Mouse (Mus musculus): Measurements from ENCODE around the gene Rnf151. TPM values are rescaled to one million over a fixed set of nuclear protein-coding genes. Genes with fewer than 3 reads are reported as not detected.
"Not testable (repeated sequence)": the region's sequence is repeated elsewhere in the genome, so short reads cannot be mapped to it uniquely, and the experiment has no call there.

Gene Rnf151
- polyA plus RNA-seq, 2 experiments, result 0.19 to 0.98 TPM

- Histone ChIP-seq H3K4me3 (replicated peaks; ENCODE audit: low read length) (no peak overlapping the region), H3K4me1 (ENCODE audit: control insufficient read depth, insufficient read depth, low read length) (peaks cover 17% of the 10 kb centered on the region), H3K9ac (ENCODE audit: low read depth, low read length, severe bottlenecking) (no peak overlapping the region), H3K27ac (replicated peaks; ENCODE audit: low read depth, low read length) (no peak overlapping the region), H3K36me3 (ENCODE audit: control insufficient read depth, insufficient read depth, low read length) (peaks cover 17% of the 10 kb centered on the region), H3K9me3 (ENCODE audit: control insufficient read depth, low read length) (no peaks in the 10 kb centered on the region), H3K4me2 (replicated peaks; ENCODE audit: low read depth, low read length, severe bottlenecking) (no peak overlapping the region), H3K27me3 (ENCODE audit: control insufficient read depth, insufficient read depth, low read length) (no peaks in the 10 kb centered on the region)
- no peak for TF ChIP-seq POLR2A (IDR thresholded peaks at IDR 0.05; ENCODE audit: borderline replicate concordance, extremely low read depth, insufficient read depth, insufficient read length)
- DNase-seq (ENCODE audit: low spot score) (no peak), ATAC-seq (ENCODE audit: low FRiP score, low read depth) (no peak)
- 75% methylated on average over 3 of the region's 3 CpGs for WGBS
These were observed 8.0 kb upstream of the Rnf151 start for GRCm38 (mm10) chr17:24725637-24726390.

GRCm38 (mm10) chr17:24724184-24724583, 6.3 kb upstream of the Rnf151 start, which contains the start of gene Ndufb10:
TSS of gene Ndufb10 (minus strand) at chr17:24724478.
- Histone ChIP-seq H3K4me1 (ENCODE audit: control insufficient read depth, insufficient read depth, low read length) (peaks cover 17% of the 10 kb centered on the region), H3K27me3 (ENCODE audit: control insufficient read depth, insufficient read depth, low read length) (no peaks in the 10 kb centered on the region), H3K27ac (replicated peaks; ENCODE audit: low read depth, low read length) (peak within 1 kb of the TSS; percentile 61), H3K9ac (ENCODE audit: low read depth, low read length, severe bottlenecking) (peak within 1 kb of the TSS; percentile 85), H3K4me3 (replicated peaks; ENCODE audit: low read length) (peak within 1 kb of the TSS; percentile 81), H3K9me3 (ENCODE audit: control insufficient read depth, low read length) (no peaks in the 10 kb centered on the region), H3K4me2 (replicated peaks; ENCODE audit: low read depth, low read length, severe bottlenecking) (peak within 1 kb of the TSS; percentile 79), H3K36me3 (ENCODE audit: control insufficient read depth, insufficient read depth, low read length) (peaks cover 17% of the 10 kb centered on the region)
- TF ChIP-seq POLR2A (IDR thresholded peaks at IDR 0.05; ENCODE audit: borderline replicate concordance, extremely low read depth, insufficient read depth, insufficient read length), result peak; percentile 62; the same call in 1 of the 2 replicates
- peak; percentile 56 for ATAC-seq (ENCODE audit: low FRiP score, low read depth)
- peak; percentile 97 for DNase-seq (ENCODE audit: low spot score)
- 0% methylated on average over 28 of the region's 30 CpGs for WGBS

GRCm38 (mm10) chr17:24723881-24724180, 6.0 kb upstream of the Rnf151 start:
- peaks cover 19% of the 10 kb centered on the region for H3K4me1 ChIP-seq (ENCODE audit: control insufficient read depth, insufficient read depth, low read length)

GRCm38 (mm10) chr17:24723122-24723880, 5.4 kb upstream of the Rnf151 start:
- H3K27me3 ChIP-seq (ENCODE audit: control insufficient read depth, insufficient read depth, low read length), result no peaks in the 10 kb centered on the region
- TF ChIP-seq POLR2A (IDR thresholded peaks at IDR 0.05; ENCODE audit: borderline replicate concordance, extremely low read depth, insufficient read depth, insufficient read length), result no peak
- H3K4me2 ChIP-seq (replicated peaks; ENCODE audit: low read depth, low read length, severe bottlenecking), result peak overlapping the region; percentile 79
- H3K27ac ChIP-seq (replicated peaks; ENCODE audit: low read depth, low read length), result 0 out of 2 replicates have a peak overlapping the region, but pooled peaks have one; percentile 61
- H3K4me3 ChIP-seq (replicated peaks; ENCODE audit: low read length), result peak overlapping the region; percentile 81
- H3K9ac ChIP-seq (ENCODE audit: low read depth, low read length, severe bottlenecking), result peak overlapping the region; percentile 85
- 2% methylated on average over 12 of the region's 12 CpGs for WGBS
- H3K36me3 ChIP-seq (ENCODE audit: control insufficient read depth, insufficient read depth, low read length), result peaks cover 22% of the 10 kb centered on the region
- DNase-seq (ENCODE audit: low spot score), result no peak
- H3K4me1 ChIP-seq (ENCODE audit: control insufficient read depth, insufficient read depth, low read length), result peaks cover 21% of the 10 kb centered on the region
- H3K9me3 ChIP-seq (ENCODE audit: control insufficient read depth, low read length), result no peaks in the 10 kb centered on the region
- ATAC-seq (ENCODE audit: low FRiP score, low read depth), result no peak

More at GRCm38 (mm10) chr17:24723881-24724180, 6.0 kb upstream of the Rnf151 start:
- peaks cover 17% of the 10 kb centered on the region for H3K36me3 ChIP-seq (ENCODE audit: control insufficient read depth, insufficient read depth, low read length)
- no peak for DNase-seq (ENCODE audit: low spot score)
- H3K4me3 ChIP-seq (replicated peaks; ENCODE audit: low read length), result peak overlapping the region; percentile 81
- H3K9me3 ChIP-seq (ENCODE audit: control insufficient read depth, low read length), result no peaks in the 10 kb centered on the region
- WGBS, result 1% methylated on average over 15 of the region's 15 CpGs
- H3K27ac ChIP-seq (replicated peaks; ENCODE audit: low read depth, low read length), result peak overlapping the region; percentile 61; the same call in 1 of the 2 replicates
- no peak for TF ChIP-seq POLR2A (IDR thresholded peaks at IDR 0.05; ENCODE audit: borderline replicate concordance, extremely low read depth, insufficient read depth, insufficient read length)
- no peak for ATAC-seq (ENCODE audit: low FRiP score, low read depth)
- peak overlapping the region; percentile 85 for H3K9ac ChIP-seq (ENCODE audit: low read depth, low read length, severe bottlenecking)
- no peaks in the 10 kb centered on the region for H3K27me3 ChIP-seq (ENCODE audit: control insufficient read depth, insufficient read depth, low read length)
- H3K4me2 ChIP-seq (replicated peaks; ENCODE audit: low read depth, low read length, severe bottlenecking), result peak overlapping the region; percentile 79

- no peaks in the 10 kb centered on the region for H3K9me3 ChIP-seq (ENCODE audit: control insufficient read depth, low read length)
- no peak overlapping the region for H3K9ac ChIP-seq (ENCODE audit: low read depth, low read length, severe bottlenecking)
- no peak for TF ChIP-seq POLR2A (IDR thresholded peaks at IDR 0.05; ENCODE audit: borderline replicate concordance, extremely low read depth, insufficient read depth, insufficient read length)
- 32% methylated on average over 13 of the region's 13 CpGs for WGBS
- H3K27me3 ChIP-seq (ENCODE audit: control insufficient read depth, insufficient read depth, low read length), result no peaks in the 10 kb centered on the region
- DNase-seq (ENCODE audit: low spot score) (no peak), ATAC-seq (ENCODE audit: low FRiP score, low read depth) (no peak)
- no peak overlapping the region for H3K27ac ChIP-seq (replicated peaks; ENCODE audit: low read depth, low read length)
- H3K36me3 ChIP-seq (ENCODE audit: control insufficient read depth, insufficient read depth, low read length), result peaks cover 25% of the 10 kb centered on the region
- H3K4me2 ChIP-seq (replicated peaks; ENCODE audit: low read depth, low read length, severe bottlenecking), result peak overlapping the region; percentile 79; the same call in 1 of the 2 replicates
- peak overlapping the region; percentile 90 for H3K4me3 ChIP-seq (replicated peaks; ENCODE audit: low read length)
- H3K4me1 ChIP-seq (ENCODE audit: control insufficient read depth, insufficient read depth, low read length), result peaks cover 21% of the 10 kb centered on the region
These were observed 4.5 kb upstream of the Rnf151 start for GRCm38 (mm10) chr17:24722220-24722924.

- not testable (repeated sequence) for H3K27me3 ChIP-seq (ENCODE audit: control insufficient read depth, insufficient read depth, low read length); DNase-seq (ENCODE audit: low spot score); H3K27ac ChIP-seq (replicated peaks; ENCODE audit: low read depth, low read length); ATAC-seq (ENCODE audit: low FRiP score, low read depth); H3K9me3 ChIP-seq (ENCODE audit: control insufficient read depth, low read length)
- Histone ChIP-seq H3K4me1 (ENCODE audit: control insufficient read depth, insufficient read depth, low read length) (peaks cover 21% of the 10 kb centered on the region), H3K9ac (ENCODE audit: low read depth, low read length, severe bottlenecking) (peak overlapping the region; percentile 83), H3K36me3 (ENCODE audit: control insufficient read depth, insufficient read depth, low read length) (peaks cover 28% of the 10 kb centered on the region), H3K4me2 (replicated peaks; ENCODE audit: low read depth, low read length, severe bottlenecking) (peak overlapping the region; percentile 79), H3K4me3 (replicated peaks; ENCODE audit: low read length) (peak overlapping the region; percentile 90)
- 70% methylated on average over 7 of the region's 7 CpGs for WGBS
These were observed 3.6 kb upstream of the Rnf151 start for GRCm38 (mm10) chr17:24721383-24721955.

- Histone ChIP-seq H3K36me3 (ENCODE audit: control insufficient read depth, insufficient read depth, low read length) (peaks cover 33% of the 10 kb centered on the region), H3K4me3 (replicated peaks; ENCODE audit: low read length) (peak overlapping the region; percentile 90), H3K4me1 (ENCODE audit: control insufficient read depth, insufficient read depth, low read length) (peaks cover 21% of the 10 kb centered on the region), H3K9ac (ENCODE audit: low read depth, low read length, severe bottlenecking) (peak overlapping the region; percentile 83), H3K4me2 (replicated peaks; ENCODE audit: low read depth, low read length, severe bottlenecking) (peak overlapping the region; percentile 79)
- H3K27ac ChIP-seq (replicated peaks; ENCODE audit: low read depth, low read length); ATAC-seq (ENCODE audit: low FRiP score, low read depth); DNase-seq (ENCODE audit: low spot score); H3K9me3 ChIP-seq (ENCODE audit: control insufficient read depth, low read length); H3K27me3 ChIP-seq (ENCODE audit: control insufficient read depth, insufficient read depth, low read length): not testable (repeated sequence)
- under 1% methylated on average over 10 of the region's 11 CpGs for WGBS
These were observed 2.8 kb upstream of the Rnf151 start for GRCm38 (mm10) chr17:24720616-24721015.

All from limb, embryonic 14.5 days (tissue).